Mouse (Mus musculus) embryonic fibroblast, embryonic 13.5 days (primary cell): ENCODE measurements around the gene Pde11a.

ENCODE experiments used
- CTCF ChIP-seq: IDR thresholded peaks from 2 replicates; pipeline ENCODE4 v1.5.1; 2011; ENCODE audit warnings: mild to moderate bottlenecking, control low read depth, low read length, moderate library complexity, borderline replicate concordance; ENCODE audit not compliant: insufficient read depth
- POLR2A ChIP-seq: IDR thresholded peaks from 2 replicates; pipeline ENCODE4 v1.6.1; 2011; ENCODE audit warnings: low read depth, mild to moderate bottlenecking, control low read depth, low read length, moderate library complexity

- TF ChIP-seq CTCF (no peak), POLR2A (no peak)
Measured at GRCm38 (mm10) chr2:76330081-76330480, 8.5 kb downstream of the Pde11a start.
